Mouse (Mus musculus): ENCODE data around the gene Prf1.

DNA sequence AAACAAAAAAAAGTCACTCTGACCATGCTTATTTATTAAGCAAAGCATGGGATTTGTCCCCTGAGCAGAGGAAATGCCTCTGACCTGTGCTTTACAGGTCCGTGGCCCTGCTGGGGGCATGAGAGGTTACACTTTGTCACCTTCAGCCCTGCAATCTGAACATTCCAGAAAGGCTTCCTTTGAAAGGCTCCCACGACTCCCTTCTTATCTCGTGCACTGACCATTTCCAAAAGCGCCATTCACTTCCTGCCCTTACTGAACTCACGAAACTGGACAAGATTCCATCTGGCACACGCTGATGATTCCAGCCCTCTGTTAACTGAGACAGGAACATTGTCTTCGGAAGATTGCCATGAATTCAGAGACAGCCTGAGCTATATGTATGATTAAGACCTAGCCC lies 16.1 kb downstream of the Prf1 start:
- TF ChIP-seq CTCF (IDR thresholded peaks at IDR 0.05; ENCODE audit: control insufficient read depth, insufficient read depth, insufficient replicate concordance, low read depth, low read length) (no peak), POLR2A (IDR thresholded peaks at IDR 0.05; ENCODE audit: control insufficient read depth, low read depth, low read length) (no peak)
